Mouse (Mus musculus) heart, postnatal 0 days (tissue): ENCODE results near the gene Nkrf.

Experiments used
- CTCF ChIP-seq: IDR thresholded peaks from 2 replicates; pipeline ENCODE4 v1.5.1; 2016; ENCODE audit warnings: antibody characterized with exemption, control low read depth, low read depth
- EP300 ChIP-seq: IDR thresholded peaks from 2 replicates; pipeline ENCODE4 v1.6.1; 2016; ENCODE audit warnings: antibody characterized with exemption, low read depth

GRCm38 (mm10) chrX:36874704-36875128 is 28.0 kb downstream of the Nkrf start:
- TF ChIP-seq EP300 (no peak), CTCF (no peak)
